Mouse (Mus musculus) hematopoietic stem cell, adult 5-6 weeks (primary cell): Measurements from ENCODE around the gene Msmp. TPM values are rescaled to one million over a fixed set of nuclear protein-coding genes. Genes with fewer than 3 reads are reported as not detected.
"Not testable (repeated sequence)": the region's sequence is repeated elsewhere in the genome, so short reads cannot be mapped to it uniquely, and the experiment has no call there.

Source experiments
- ATAC-seq, 2 experiments: fragments of 125-278 bp in 1 of 2; replicated peaks in 1 of 2; 2 replicates each; pipeline ENCODE4 v1.8.0; 2016 to 2017; ENCODE audit warnings: inconsistent platforms in 2 of 2, mild to moderate bottlenecking in 2 of 2, moderate number of reproducible peaks in 2 of 2, low read depth in 1 of 2, moderate TSS enrichment in 1 of 2; ENCODE audit not compliant: low FRiP score in 2 of 2, poor library complexity in 2 of 2, severe bottlenecking in 2 of 2, insufficient read depth in 1 of 2, low TSS enrichment in 1 of 2
- total RNA-seq: library from RNA; stranded (forward); fragments of 172-1452, 232-1000 nt; gene quantifications from 2 replicates; pipeline ENCODE4 v1.2.3, GENCODE M21; 2017

Gene Msmp
- total RNA-seq, 1 experiment from 2014 or later = 0.40 TPM

- no peak for ATAC-seq
These were observed 14.5 kb upstream of the Msmp start for GRCm38 (mm10) chr4:43598650-43599380.

GRCm38 (mm10) chr4:43598200-43598599, 13.9 kb upstream of the Msmp start:
- ATAC-seq = no peak; a peak in 1 of 4 replicates

- ATAC-seq = not testable (repeated sequence)
These were observed 12.3 kb upstream of the Msmp start for GRCm38 (mm10) chr4:43596597-43596996.

- ATAC-seq = peak; percentile 44 to 56; a peak in 2 of 4 replicates
These were observed 9.2 kb upstream of the Msmp start for GRCm38 (mm10) chr4:43593453-43593852.

GRCm38 (mm10) chr4:43591961-43592360, 7.7 kb upstream of the Msmp start:
- ATAC-seq = no peak

- ATAC-seq = peak in 1 of 2 experiments; percentile 40; a peak in 1 of 4 replicates
These were observed 7.2 kb upstream of the Msmp start for GRCm38 (mm10) chr4:43591543-43591942.

GRCm38 (mm10) chr4:43587681-43588080, 3.4 kb upstream of the Msmp start:
- ATAC-seq = peak in 1 of 2 experiments; percentile 43; a peak in 2 of 4 replicates

- ATAC-seq = 0 out of 4 replicates have a peak, but pooled peaks have one; percentile 2 to 20
These were observed 2.1 kb upstream of the Msmp start for GRCm38 (mm10) chr4:43586411-43586810.

- ATAC-seq = no peak
These were observed 1.4 kb upstream of the Msmp start for GRCm38 (mm10) chr4:43585682-43586081.

- no peak for ATAC-seq
These were observed 873 bp downstream of the Msmp start for GRCm38 (mm10) chr4:43583421-43583820.

- no peak; a peak in 1 of 4 replicates for ATAC-seq
These were observed 2.1 kb downstream of the Msmp start for GRCm38 (mm10) chr4:43582241-43582640.

GRCm38 (mm10) chr4:43581381-43581780, 2.9 kb downstream of the Msmp start:
- no peak for ATAC-seq

GRCm38 (mm10) chr4:43580721-43581120, 3.6 kb downstream of the Msmp start:
- no peak for ATAC-seq

GRCm38 (mm10) chr4:43579731-43580130, 4.6 kb downstream of the Msmp start:
- no peak for ATAC-seq

GRCm38 (mm10) chr4:43579256-43579655, 5.0 kb downstream of the Msmp start:
- no peak for ATAC-seq

GRCm38 (mm10) chr4:43578376-43579204, 5.7 kb downstream of the Msmp start, which contains the start of the genes Rgp1 and Gba2:
Rgp1 (plus strand) TSS chr4:43578715.
Gba2 (minus strand) TSS chr4:43578873.
- peak; percentile 78 to 88 for ATAC-seq

GRCm38 (mm10) chr4:43577237-43577881, 6.9 kb downstream of the Msmp start:
- ATAC-seq = no peak

- ATAC-seq = no peak
These were observed 8.9 kb downstream of the Msmp start for GRCm38 (mm10) chr4:43575356-43575755.
